Mouse (Mus musculus): Measurements from ENCODE around the gene H2-T23. TPM values are rescaled to one million over a fixed set of nuclear protein-coding genes. Genes with fewer than 3 reads are reported as not detected.

The H2-T23 gene
- total and polyA plus RNA-seq, 3 experiments: 9.8 to 21.6 (median 11.3) TPM

DNA sequence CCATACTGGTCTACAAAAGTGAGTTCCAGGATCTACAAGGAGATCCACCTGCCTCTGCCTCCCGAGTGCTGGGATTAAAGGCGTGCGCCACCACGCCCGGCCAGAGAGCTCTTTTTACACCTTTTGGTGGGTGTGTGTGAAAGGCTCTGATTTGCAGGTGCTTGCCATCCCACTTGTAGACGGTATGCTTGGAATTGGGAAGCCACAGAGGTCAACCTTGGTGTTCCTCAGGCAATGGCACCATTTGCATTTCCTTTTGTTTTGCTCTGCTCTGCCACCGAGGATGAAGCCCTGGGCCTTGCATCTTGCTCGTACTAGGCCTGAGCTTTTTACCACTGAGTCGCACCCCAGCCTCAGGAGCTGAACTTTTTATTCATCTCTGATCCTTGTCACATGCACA is 50.9 kb downstream of the H2-T23 start:
- DNase-seq (ENCODE audit: low spot score) (no peak), ATAC-seq (ENCODE audit: extremely low read depth, insufficient number of reproducible peaks, low FRiP score, poor library complexity, severe bottlenecking) (no peak)
- Histone ChIP-seq H3K36me3 (replicated peaks) (peaks cover 75% of the 10 kb centered on the region), H3K27me3 (ENCODE audit: insufficient read depth, low read length) (no peaks in the 10 kb centered on the region), H3K4me1 (ENCODE audit: insufficient read depth, low read depth, low read length) (peaks cover 48% of the 10 kb centered on the region), H3K4me3 (ENCODE audit: low read depth, low read length) (no peak overlapping the region), H3K9me3 (replicated peaks) (no peaks in the 10 kb centered on the region)
- TF ChIP-seq POLR2AphosphoS5 (IDR thresholded peaks at IDR 0.05; ENCODE audit: insufficient replicate concordance, low read depth, low read length): no peak

DNA sequence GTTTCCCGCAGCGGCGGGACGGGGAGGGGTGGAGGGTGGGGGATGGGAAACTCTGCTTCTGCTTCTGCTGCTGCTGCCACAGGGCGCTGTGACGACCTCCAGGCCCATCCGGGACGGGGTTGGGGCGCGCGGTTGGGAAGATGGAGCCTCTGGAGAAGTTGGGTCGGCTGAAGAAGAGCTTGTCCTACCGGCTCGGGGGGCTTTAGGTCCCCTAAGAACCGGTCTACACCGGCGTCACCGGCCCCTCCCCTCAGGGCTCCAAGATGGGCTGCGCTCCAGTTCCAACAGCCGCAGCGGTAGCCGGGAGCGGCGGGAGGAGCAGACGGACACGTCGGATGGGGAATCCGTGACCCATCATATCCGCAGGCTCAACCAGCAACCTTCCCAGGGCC is 52.3 kb downstream of the H2-T23 start:
- ATAC-seq (ENCODE audit: extremely low read depth, insufficient number of reproducible peaks, low FRiP score, poor library complexity, severe bottlenecking) (no peak), DNase-seq (ENCODE audit: low spot score) (no peak)
- TF ChIP-seq CTCF (IDR thresholded peaks at IDR 0.05; ENCODE audit: low read depth, low read length): no peak
- TF ChIP-seq GATA1 (IDR thresholded peaks at IDR 0.05; ENCODE audit: borderline replicate concordance, low read length): no peak
- TF ChIP-seq TAL1 (conservative IDR thresholded peaks at IDR 0.05; ENCODE audit: low read depth, low read length): no peak
- no peak for TF ChIP-seq GATA2 (IDR thresholded peaks at IDR 0.05; ENCODE audit: borderline replicate concordance, low read depth, low read length)
- no peak for TF ChIP-seq POLR2AphosphoS5 (IDR thresholded peaks at IDR 0.05; ENCODE audit: insufficient replicate concordance, low read depth, low read length)
- Histone ChIP-seq H3K9me3 (replicated peaks) (no peaks in the 10 kb centered on the region), H3K4me1 (ENCODE audit: insufficient read depth, low read depth, low read length) (peaks cover 45% of the 10 kb centered on the region), H3K27me3 (ENCODE audit: insufficient read depth, low read length) (no peaks in the 10 kb centered on the region), H3K36me3 (replicated peaks) (peaks cover 75% of the 10 kb centered on the region), H3K4me3 (ENCODE audit: low read depth, low read length) (peak overlapping the region; percentile 94)

Other genes with a start within 250 kb of the H2-T23 start
Only the 20 nearest of the 24 such genes appear.
- 677 and 817 TPM in 2 replicates for gene Tubb5, start 194.5 kb downstream of the H2-T23 start, total RNA-seq (2014; fragmentation: Nextera tagmentation)
- 849 and 1,028 TPM in 2 replicates for gene Tubb5, start 194.5 kb downstream of the H2-T23 start, total RNA-seq (2017)
- 299 and 510 TPM in 2 replicates for gene Tubb5, start 194.5 kb downstream of the H2-T23 start, polyA plus RNA-seq (2012)
- 197 and 209 TPM in 2 replicates for gene Mdc1, start 191.3 kb downstream of the H2-T23 start, total RNA-seq (2014; fragmentation: Nextera tagmentation)
- 10.8 and 15.8 TPM in 2 replicates for gene Mdc1, start 191.3 kb downstream of the H2-T23 start, total RNA-seq (2017)
- 18.2 and 29.7 TPM in 2 replicates for gene Mdc1, start 191.3 kb downstream of the H2-T23 start, polyA plus RNA-seq (2012)
- gene Nrm, start 171.5 kb downstream of the H2-T23 start, total RNA-seq (2014; fragmentation: Nextera tagmentation): 39.9 and 59.9 TPM in 2 replicates
- gene Nrm, start 171.5 kb downstream of the H2-T23 start, total RNA-seq (2017): 51.0 and 53.3 TPM in 2 replicates
- 23.4 and 33.1 TPM in 2 replicates for gene Nrm, start 171.5 kb downstream of the H2-T23 start, polyA plus RNA-seq (2012)
- 61.9 and 73.7 TPM in 2 replicates for gene Ppp1r18, start 167.3 kb downstream of the H2-T23 start, total RNA-seq (2014; fragmentation: Nextera tagmentation)
- gene Ppp1r18, start 167.3 kb downstream of the H2-T23 start, total RNA-seq (2017): 31.1 and 33.1 TPM in 2 replicates
- 87.9 and 103 TPM in 2 replicates for gene Ppp1r18, start 167.3 kb downstream of the H2-T23 start, polyA plus RNA-seq (2012)
- gene Dhx16, start 153.0 kb downstream of the H2-T23 start, total RNA-seq (2014; fragmentation: Nextera tagmentation): 48.8 and 56.3 TPM in 2 replicates
- 76.8 and 81.1 TPM in 2 replicates for gene Dhx16, start 153.0 kb downstream of the H2-T23 start, total RNA-seq (2017)
- 73.6 and 77.5 TPM in 2 replicates for gene Dhx16, start 153.0 kb downstream of the H2-T23 start, polyA plus RNA-seq (2012)
- gene 2310061I04Rik, start 135.4 kb downstream of the H2-T23 start, total RNA-seq (2014; fragmentation: Nextera tagmentation): 32.7 and 45.0 TPM in 2 replicates
- gene 2310061I04Rik, start 135.4 kb downstream of the H2-T23 start, total RNA-seq (2017): 3.1 and 3.3 TPM in 2 replicates
- 163 and 185 TPM in 2 replicates for gene 2310061I04Rik, start 135.4 kb downstream of the H2-T23 start, polyA plus RNA-seq (2012)
- 18.1 and 18.3 TPM in 2 replicates for gene Atat1, start 122.8 kb downstream of the H2-T23 start, total RNA-seq (2014; fragmentation: Nextera tagmentation)
- gene Atat1, start 122.8 kb downstream of the H2-T23 start, total RNA-seq (2017): 7.3 and 10.5 TPM in 2 replicates
- gene Atat1, start 122.8 kb downstream of the H2-T23 start, polyA plus RNA-seq (2012): 16.3 and 17.3 TPM in 2 replicates
- gene Mrps18b, start 116.5 kb downstream of the H2-T23 start, total RNA-seq (2014; fragmentation: Nextera tagmentation): 107 and 118 TPM in 2 replicates
- gene Mrps18b, start 116.5 kb downstream of the H2-T23 start, total RNA-seq (2017): 103 and 127 TPM in 2 replicates
- 7.8 and 8.9 TPM in 2 replicates for gene Mrps18b, start 116.5 kb downstream of the H2-T23 start, polyA plus RNA-seq (2012)
- gene Ppp1r10, start 116.4 kb downstream of the H2-T23 start, total RNA-seq (2014; fragmentation: Nextera tagmentation): 85.7 and 93.8 TPM in 2 replicates
- gene Ppp1r10, start 116.4 kb downstream of the H2-T23 start, total RNA-seq (2017): 64.7 and 77.3 TPM in 2 replicates
- 30.9 and 33.0 TPM in 2 replicates for gene Ppp1r10, start 116.4 kb downstream of the H2-T23 start, polyA plus RNA-seq (2012)
- 77.0 and 80.6 TPM in 2 replicates for gene Abcf1, start 63.1 kb downstream of the H2-T23 start, total RNA-seq (2014; fragmentation: Nextera tagmentation)
- gene Abcf1, start 63.1 kb downstream of the H2-T23 start, total RNA-seq (2017): 129 and 176 TPM in 2 replicates
- 167 and 196 TPM in 2 replicates for gene Abcf1, start 63.1 kb downstream of the H2-T23 start, polyA plus RNA-seq (2012)
- 18.5 and 22.9 TPM in 2 replicates for gene Gnl1, start 53.0 kb downstream of the H2-T23 start, total RNA-seq (2014; fragmentation: Nextera tagmentation)
- gene Gnl1, start 53.0 kb downstream of the H2-T23 start, total RNA-seq (2017): 28.6 and 29.5 TPM in 2 replicates
- 120 and 121 TPM in 2 replicates for gene Gnl1, start 53.0 kb downstream of the H2-T23 start, polyA plus RNA-seq (2012)
- 38.6 and 49.4 TPM in 2 replicates for gene Prr3, start 52.6 kb downstream of the H2-T23 start, total RNA-seq (2014; fragmentation: Nextera tagmentation)
- 11.4 and 15.6 TPM in 2 replicates for gene Prr3, start 52.6 kb downstream of the H2-T23 start, total RNA-seq (2017)
- gene Prr3, start 52.6 kb downstream of the H2-T23 start, polyA plus RNA-seq (2012): 30.1 and 33.1 TPM in 2 replicates
- gene H2-T24, start 12.3 kb downstream of the H2-T23 start, total RNA-seq (2014; fragmentation: Nextera tagmentation): 16.6 TPM in 1 of 2 replicates, not detected in the other
- gene H2-T24, start 12.3 kb downstream of the H2-T23 start, total RNA-seq (2017): 5.8 and 6.9 TPM in 2 replicates
- gene H2-T24, start 12.3 kb downstream of the H2-T23 start, polyA plus RNA-seq (2012): 0.47 and 0.50 TPM in 2 replicates
- gene H2-T22, start 9.9 kb upstream of the H2-T23 start, total RNA-seq (2014; fragmentation: Nextera tagmentation): 6.5 and 12.0 TPM in 2 replicates
- gene H2-T22, start 9.9 kb upstream of the H2-T23 start, total RNA-seq (2017): 20.0 and 22.8 TPM in 2 replicates
- gene H2-T22, start 9.9 kb upstream of the H2-T23 start, polyA plus RNA-seq (2012): 3.1 and 5.7 TPM in 2 replicates
- not detected in 2 replicates for gene Gm6034, start 10.1 kb upstream of the H2-T23 start, total RNA-seq (2014; fragmentation: Nextera tagmentation)
- not detected in 2 replicates for gene Gm6034, start 10.1 kb upstream of the H2-T23 start, total RNA-seq (2017)
- gene Gm6034, start 10.1 kb upstream of the H2-T23 start, polyA plus RNA-seq (2012): not detected in 2 replicates
- gene Gm11127, start 25.5 kb upstream of the H2-T23 start, total RNA-seq (2014; fragmentation: Nextera tagmentation): not detected in 2 replicates
- gene Gm11127, start 25.5 kb upstream of the H2-T23 start, total RNA-seq (2017): not detected in 2 replicates
- not detected in 2 replicates for gene Gm11127, start 25.5 kb upstream of the H2-T23 start, polyA plus RNA-seq (2012)
- gene Gm19684, start 88.8 kb upstream of the H2-T23 start, total RNA-seq (2014; fragmentation: Nextera tagmentation): not detected in 2 replicates
- 0.11 TPM in 1 of 2 replicates, not detected in the other for gene Gm19684, start 88.8 kb upstream of the H2-T23 start, total RNA-seq (2017)
- 0.03 TPM in 1 of 2 replicates, not detected in the other for gene Gm19684, start 88.8 kb upstream of the H2-T23 start, polyA plus RNA-seq (2012)
- gene Gm7030, start 96.6 kb upstream of the H2-T23 start, total RNA-seq (2014; fragmentation: Nextera tagmentation): not detected in 2 replicates
- gene Gm7030, start 96.6 kb upstream of the H2-T23 start, total RNA-seq (2017): 0.16 TPM in 1 of 2 replicates, not detected in the other
- gene Gm7030, start 96.6 kb upstream of the H2-T23 start, polyA plus RNA-seq (2012): not detected in 2 replicates
- not detected in 2 replicates for gene Gm8909, start 135.7 kb upstream of the H2-T23 start, total RNA-seq (2014; fragmentation: Nextera tagmentation)
- not detected in 2 replicates for gene Gm8909, start 135.7 kb upstream of the H2-T23 start, total RNA-seq (2017)
- gene Gm8909, start 135.7 kb upstream of the H2-T23 start, polyA plus RNA-seq (2012): not detected in 2 replicates
- not detected in 2 replicates for gene H2-T3, start 157.4 kb upstream of the H2-T23 start, total RNA-seq (2014; fragmentation: Nextera tagmentation)
- gene H2-T3, start 157.4 kb upstream of the H2-T23 start, total RNA-seq (2017): 0.22 TPM in 1 of 2 replicates, not detected in the other
- not detected in 2 replicates for gene H2-T3, start 157.4 kb upstream of the H2-T23 start, polyA plus RNA-seq (2012)

All from G1E (cell line).